Mouse (Mus musculus): ENCODE measurements around the gene H2afz.
"Not testable (repeated sequence)": the region's sequence is repeated elsewhere in the genome, so short reads cannot be mapped to it uniquely, and the experiment has no call there.

The H2afz gene

DNA sequence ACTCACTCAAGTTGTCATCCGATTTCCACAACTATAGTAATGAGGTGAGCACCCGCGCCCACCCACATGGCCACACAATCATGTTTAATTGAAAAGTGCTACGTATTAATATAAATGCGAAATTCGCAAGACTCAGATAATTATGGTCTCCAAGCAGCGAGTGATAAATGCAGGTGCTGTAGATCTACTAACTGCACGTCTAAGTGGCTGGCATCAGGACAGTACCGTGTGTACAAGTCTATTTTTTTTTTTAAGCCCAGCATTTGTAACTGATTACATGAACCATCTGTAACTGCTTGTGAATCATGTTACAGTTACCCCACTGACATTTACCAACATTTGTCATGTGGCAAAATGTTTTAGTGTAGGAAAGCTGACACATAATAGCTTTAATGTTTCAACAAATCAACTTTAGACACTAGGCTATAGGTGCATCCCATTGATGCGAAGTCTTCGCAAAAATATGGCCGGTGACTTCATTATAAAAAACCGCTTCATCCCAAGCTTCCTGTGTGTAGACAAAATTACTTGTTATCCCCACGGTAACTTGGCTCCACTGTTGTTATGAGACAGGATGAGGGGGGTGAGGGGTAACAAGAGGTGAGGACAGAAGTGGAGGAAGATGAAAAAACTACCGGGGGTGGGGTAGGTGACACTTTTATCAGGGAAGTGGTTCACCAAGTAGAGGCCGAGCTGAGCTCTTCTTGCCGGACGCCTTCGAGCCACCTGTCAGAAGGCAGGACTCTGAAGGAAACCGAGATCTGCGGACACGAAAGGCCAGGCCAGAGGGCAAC, 760 bp upstream of the H2afz start:
- DNase-seq (ENCODE audit: low read depth in 1 of 2, low spot score in 2 of 2): no peak

DNA sequence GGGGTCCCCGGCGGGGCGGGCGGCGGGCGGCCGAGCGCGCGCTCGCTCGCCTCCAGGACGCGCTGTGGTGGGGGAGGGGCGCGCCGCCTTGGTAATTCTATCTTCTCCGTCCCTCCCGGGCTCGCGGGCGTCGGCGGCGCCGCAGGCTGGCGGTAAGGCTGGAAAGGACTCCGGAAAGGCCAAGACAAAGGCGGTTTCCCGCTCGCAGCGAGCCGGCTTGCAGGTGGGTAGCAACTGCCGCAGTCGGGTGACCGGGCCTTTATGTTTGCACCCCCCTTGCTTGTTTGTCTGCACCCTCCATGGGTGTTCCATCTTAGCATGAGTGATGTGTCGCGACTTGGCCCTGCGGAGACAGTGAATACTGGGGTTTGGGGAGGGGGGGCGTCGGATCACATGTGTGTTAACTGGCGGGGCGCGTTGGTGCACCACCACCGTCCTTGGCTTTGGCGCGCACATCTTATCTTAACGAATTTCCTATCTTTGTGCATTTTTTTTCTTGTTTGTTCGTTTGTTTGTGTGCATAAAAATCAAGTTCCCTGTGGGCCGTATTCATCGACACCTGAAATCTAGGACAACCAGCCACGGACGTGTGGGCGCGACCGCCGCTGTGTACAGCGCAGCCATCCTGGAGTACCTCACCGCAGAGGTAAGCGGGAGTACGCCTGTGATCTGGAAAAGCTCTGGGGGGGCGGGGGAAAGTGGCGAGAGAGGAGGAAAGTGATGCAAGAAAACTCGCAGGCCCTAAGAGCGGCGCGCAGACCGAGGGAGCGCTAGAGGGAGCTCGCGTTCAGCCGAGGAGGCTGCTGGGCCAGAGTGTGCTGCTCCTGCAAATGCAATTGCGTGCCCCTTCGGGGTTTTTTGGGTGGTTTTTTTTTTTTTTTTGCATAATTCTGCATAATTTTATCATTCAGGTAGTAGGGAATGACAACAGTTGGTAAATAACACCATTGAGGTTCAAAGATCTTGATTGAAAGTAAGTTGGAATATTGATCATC, 998 bp downstream of the H2afz start:
- peak in 1 of 2 experiments; percentile 69 for DNase-seq (ENCODE audit: low read depth in 1 of 2, low spot score in 2 of 2)

DNA sequence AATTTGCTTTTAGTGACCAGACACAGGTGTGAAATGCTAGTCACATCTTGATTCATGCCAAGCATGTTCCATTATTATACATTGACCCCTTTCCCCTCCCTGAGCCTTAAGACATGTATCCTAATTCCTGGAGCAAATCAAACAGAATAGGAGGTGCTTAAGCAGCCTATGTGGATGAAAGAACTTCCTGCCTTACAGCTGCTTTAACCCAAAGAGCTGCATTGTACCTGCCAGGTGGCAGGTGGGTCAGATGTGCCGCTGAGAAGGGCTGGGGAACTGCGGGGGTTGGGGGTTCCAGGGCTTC, 2.8 kb downstream of the H2afz start:
- no peak for DNase-seq (ENCODE audit: low read depth in 1 of 2, low spot score in 2 of 2)

DNA sequence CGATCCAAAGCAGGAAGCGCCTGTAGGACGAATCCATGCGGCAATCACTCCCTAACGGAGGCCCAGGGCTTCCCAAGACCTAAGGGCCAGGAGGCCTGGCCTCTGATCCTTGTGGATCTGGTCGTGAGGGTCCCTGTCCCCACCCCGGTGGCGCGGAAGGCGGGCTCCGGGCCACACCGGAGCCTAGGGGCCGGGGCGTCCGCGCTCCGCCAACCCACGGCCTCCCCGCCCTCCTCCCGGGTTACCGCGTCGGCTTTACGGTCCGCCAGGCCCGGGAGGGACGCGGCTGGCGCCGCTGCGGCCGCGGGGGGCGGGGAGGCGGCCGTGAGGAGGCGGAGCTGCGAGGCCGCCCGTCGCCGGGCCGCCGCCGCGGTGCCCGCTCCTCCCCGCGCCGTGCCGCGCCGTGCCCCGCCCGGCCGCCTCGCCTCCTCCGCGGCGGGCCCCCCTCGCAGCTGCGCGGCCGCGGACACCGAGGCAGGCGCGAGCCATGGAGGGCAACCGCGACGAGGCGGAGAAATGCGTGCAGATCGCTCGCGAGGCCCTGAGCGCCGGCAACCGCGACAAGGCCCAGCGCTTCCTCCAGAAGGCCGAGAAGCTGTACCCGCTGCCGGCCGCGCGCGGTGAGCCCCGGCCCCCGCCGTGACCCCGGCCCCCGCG, 3.3 kb downstream of the H2afz start, which contains the start of gene Dnajb14:
Dnajb14 (plus strand) TSS at position 239 of the 657 bp plus-strand sequence.
- peak in 1 of 2 experiments; percentile 35 for DNase-seq (ENCODE audit: low read depth in 1 of 2, low spot score in 2 of 2)

DNA sequence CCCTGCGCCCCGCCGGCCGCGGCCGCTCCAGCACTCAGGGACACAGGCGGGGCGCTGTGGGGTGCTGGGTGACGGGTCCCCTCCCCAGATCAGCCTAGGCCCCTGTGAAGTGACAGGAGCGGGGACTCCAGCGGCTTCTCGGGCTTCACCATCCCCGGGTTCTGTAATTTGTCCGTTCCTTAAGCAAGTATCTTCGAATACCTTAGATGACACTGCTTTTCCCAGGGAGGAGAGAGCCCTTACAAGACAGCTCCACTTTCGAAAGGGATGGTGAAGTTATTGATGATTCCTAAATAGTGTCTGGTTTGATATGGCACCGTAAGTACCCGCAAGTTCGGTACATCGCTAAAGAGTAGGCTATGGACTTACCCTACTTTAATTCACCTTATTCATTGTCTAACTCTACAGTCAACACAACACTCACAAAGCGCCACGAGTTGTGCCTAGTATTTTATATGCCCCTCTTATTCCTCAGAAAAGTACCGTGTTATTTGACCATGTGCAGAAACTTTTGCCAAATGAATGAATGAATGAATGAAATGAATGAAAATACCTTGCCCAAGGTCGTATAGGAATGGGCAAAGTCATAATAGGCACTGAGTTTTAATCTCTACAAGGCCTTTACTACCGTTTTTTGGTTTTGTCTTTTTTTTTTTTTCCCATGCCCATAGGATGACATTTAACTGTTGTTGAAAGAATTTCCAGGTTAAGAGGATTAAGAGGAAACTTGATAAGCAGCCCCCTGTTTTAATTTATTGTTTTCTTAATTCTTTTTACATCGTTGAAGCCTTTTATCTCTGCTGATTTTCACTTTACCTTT, 4.0 kb downstream of the H2afz start:
- DNase-seq (ENCODE audit: low read depth in 1 of 2, low spot score in 2 of 2): no peak

DNA sequence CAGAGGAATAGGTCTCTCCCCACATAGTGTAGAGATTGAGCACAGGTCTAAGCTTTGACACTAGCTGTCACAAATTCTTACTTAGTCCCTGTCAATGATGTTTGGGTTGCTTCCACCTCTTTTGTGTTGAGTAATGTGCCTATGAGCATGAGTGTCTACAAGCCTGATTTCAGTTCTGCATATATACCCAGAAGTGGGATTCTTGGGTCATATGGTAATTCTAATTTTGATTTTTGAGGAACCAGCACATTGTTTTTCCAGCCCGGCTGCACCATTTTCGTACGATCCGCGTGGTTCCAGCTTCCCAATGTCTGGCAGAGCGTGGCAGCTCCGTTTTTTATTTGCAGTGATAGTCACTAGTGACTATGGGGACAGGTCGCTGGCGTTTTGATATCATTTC, 5.1 kb downstream of the H2afz start:
- DNase-seq (ENCODE audit: low read depth in 1 of 2, low spot score in 2 of 2): peak in 1 of 2 experiments; percentile 51

DNA sequence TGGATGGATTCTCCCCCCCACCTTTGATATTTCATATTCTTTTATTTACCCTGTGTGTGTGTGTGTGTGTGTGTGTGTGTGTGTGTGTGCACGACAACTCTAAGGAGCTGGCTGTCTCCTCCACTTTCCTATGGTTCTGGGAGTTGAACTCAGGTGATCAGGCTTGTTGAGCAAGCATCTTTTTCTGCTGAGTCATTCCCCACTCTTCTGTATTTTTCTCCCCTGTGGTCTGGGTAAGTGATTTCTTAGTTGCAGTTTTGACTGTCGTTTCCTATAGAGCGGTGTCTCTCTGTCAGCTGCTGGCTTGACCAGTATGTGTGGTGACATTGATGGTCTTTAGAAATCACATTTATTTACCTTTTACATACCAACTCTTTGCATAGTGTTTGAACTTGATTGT, 15.0 kb downstream of the H2afz start:
- DNase-seq (ENCODE audit: low read depth in 1 of 2, low spot score in 2 of 2): no peak

DNA sequence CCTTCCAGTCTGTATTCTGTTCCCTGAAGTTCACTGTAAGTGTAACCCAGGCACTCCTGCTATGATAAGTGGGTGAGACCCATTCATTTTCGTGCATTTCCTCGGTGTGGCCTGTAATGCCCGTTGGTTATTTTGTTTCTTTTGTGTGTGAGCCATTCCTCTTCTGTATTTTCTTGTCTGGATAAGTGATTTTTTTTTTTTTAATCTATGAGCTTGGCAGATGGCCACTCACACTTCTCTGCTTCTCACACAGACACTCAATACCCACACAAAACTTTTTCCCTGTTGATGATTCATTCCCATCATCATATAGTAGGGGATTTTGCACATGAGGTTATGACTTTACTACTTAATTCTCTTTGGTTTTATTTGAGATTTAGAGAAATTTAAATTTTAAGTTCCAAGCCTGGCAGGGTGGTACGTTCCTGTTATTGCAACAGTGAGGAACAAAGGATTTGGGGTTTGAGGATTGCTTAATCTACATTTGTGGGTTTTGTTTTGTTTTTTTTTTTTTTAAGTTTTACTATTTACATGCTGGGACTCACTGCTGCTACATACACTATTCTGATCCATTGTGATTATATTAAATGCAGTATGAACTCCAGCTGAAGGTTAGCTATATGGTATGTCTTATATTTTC, 15.9 kb downstream of the H2afz start:
- DNase-seq (ENCODE audit: low read depth in 1 of 2, low spot score in 2 of 2): no peak

DNA sequence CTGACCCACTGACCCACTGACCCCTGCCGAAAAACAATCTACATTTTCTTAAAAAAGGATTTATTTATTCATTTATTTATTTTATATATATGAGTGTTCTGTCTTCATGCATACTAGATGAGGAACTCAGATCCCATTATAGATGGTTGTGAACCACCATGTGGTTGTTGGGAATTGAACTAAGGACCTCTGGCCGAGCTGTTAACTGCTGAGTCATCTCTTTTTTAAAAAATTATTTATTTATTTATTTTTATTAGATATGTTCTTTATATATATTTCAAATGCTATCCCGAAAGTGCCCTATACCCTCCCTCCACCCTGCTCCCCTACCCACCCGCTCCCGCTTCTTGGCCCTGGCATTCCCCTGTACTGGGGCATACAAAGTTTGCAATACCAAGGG, 16.8 kb downstream of the H2afz start:
- DNase-seq (ENCODE audit: low read depth in 1 of 2, low spot score in 2 of 2): no peak

DNA sequence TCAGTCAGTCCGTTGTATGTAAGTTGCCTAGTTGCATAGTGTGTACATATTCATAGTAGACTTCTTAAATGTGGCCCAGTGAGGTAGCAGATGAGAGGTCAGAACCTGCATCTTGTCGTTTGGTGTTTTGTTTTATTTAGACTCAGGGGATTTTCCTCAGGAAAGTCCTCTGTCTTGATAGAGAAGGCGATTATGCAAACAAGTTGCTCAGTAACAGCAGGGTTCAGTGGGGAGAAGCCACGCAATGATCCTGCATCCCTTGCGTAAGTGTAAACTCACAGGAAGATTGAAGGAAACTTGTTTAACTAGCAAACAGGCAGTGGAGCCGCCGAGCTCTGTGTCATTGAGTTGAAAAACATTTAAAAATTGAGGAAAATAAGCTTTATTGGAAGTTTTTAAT, 23.7 kb downstream of the H2afz start:
- DNase-seq (ENCODE audit: low read depth in 1 of 2, low spot score in 2 of 2): no peak

DNA sequence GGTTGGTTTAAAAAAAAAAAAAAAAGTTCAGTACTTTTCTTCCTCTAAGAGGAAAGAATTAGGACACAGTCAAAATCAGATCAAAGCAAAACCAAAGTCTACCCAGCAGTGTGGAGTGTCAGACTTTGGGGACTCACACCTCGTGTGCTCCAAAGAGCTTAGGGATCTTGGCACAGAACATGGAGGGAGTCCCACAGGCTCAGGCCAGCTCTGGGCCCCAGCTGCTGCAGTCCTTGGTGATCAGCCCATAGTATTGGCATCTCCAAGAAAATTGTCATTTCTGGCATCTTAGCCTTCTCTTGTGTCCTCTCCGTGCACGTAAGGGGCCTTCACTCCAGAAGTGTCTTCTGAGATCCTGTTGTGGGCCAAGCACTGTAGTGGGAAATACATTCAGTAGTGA, 26.8 kb downstream of the H2afz start:
- DNase-seq (ENCODE audit: low read depth in 1 of 2, low spot score in 2 of 2): no peak

DNA sequence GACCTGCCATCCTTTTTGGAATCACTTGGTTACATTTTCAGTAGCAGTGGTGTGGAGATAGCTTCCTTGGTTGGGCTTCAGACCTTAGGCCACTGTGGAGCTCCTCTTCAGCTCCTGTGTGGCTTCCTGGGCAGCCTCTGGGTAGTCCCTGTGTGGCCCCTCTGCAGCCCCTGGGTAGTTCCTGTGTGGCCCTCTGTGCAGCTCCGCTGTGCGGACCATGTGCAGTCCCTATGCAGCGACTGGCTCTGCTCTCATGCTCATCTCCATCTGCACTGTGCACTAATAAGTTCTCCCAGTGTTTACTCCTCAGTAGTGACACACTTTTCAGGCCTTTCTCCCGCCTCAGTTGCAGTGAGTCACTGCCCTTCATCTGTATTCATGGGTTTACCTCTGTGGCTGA, 27.8 kb downstream of the H2afz start:
- no peak for DNase-seq (ENCODE audit: low read depth in 1 of 2, low spot score in 2 of 2)

DNA sequence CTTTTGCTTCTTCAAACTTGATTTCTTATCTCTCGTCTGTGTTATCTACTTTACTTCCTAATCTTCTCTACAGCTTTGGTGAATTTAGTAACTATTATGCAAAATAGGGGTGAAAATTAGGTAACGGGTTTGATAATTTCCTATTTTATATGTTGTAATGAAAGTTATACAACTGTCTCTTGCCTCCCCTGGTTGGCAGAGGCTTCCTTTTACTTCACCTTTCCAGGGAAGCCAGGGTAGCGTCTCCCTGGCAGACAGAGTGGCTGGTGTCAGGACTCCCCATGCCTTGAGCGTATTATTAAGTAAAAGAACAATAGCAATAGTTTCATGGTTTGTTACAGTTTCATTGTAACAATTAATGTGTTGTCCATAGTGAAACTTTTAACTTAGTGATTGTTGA, 29.5 kb downstream of the H2afz start:
- DNase-seq (ENCODE audit: low read depth in 1 of 2, low spot score in 2 of 2): no peak

DNA sequence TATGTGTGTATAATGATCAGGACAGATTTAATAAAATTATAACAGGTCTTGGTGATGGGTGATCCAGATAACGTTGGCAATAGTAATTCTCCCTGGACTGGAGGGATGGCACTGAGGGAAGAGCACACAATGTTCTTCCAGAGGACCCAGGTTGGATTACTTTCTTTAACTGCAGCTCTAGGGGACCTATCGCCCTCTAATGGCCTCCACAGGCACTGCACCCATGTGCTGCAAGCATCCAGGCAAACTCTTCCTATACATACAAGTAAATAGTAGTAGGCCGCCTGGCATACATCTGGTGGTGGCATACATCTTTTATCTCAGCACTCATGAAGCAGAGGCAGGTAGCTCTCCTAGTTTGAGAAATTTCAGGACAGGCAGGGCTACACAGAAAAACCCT, 30.9 kb downstream of the H2afz start:
- no peak for DNase-seq (ENCODE audit: low read depth in 1 of 2, low spot score in 2 of 2)

DNA sequence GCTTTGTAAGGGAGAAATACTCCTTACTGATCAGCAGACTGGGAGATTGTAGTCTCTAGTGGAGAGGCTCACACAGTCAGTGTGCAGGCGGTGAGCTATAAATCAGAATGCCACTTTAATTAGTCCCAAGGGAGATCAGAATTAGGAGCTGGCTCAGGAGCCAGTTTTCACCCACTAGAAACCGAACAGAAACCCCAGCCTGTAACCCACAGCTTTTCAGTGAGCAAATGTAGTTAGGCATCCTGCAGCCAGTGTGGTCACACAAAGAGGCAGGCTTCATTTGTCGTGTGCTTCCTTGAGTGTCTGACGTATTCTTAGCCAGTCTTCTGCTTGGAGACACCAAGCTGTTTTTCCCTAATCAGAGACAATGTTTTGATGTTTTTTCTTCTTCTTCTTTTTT, 32.1 kb downstream of the H2afz start:
- no peak for DNase-seq (ENCODE audit: low read depth in 1 of 2, low spot score in 2 of 2)

DNA sequence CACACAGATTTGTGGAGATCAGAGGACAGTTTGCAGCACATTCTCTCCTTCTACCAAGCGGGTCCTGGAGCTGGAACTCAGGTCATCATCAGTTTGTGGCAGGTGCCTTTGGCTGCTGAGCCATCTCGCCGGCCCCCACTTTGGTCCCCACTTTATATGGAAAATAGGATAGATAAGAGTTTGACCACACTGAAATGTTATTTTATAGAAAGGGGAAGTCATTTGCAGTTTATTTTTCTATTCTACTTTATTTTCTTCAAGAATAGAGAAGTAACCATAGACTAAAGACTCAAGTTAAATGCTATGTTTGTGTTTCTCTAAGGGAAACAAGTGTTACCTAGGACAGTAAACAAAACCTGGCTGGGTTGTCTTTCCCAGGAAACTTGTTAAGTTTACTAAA, 32.6 kb downstream of the H2afz start:
- DNase-seq (ENCODE audit: low read depth in 1 of 2, low spot score in 2 of 2): no peak

DNA sequence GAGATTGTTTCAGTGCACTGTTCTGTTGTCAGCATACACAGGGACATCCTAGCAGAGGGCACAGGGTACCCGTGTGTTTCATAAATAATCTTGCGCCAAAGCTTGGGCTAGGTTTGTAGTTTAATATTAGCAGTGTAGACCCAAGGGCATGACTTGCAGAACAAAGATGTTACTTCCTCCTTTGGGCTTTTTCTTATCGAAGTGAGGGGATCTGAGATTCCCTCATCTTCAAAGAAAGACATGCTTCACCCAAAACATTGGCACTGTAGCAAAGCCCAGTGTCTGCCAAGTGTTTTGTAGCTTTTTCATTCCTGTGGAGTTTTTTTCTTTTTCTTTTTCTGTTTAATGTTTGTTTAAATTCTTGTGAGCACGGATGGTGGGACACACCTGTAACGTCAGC, 33.4 kb downstream of the H2afz start:
- no peak for DNase-seq (ENCODE audit: low read depth in 1 of 2, low spot score in 2 of 2)

DNA sequence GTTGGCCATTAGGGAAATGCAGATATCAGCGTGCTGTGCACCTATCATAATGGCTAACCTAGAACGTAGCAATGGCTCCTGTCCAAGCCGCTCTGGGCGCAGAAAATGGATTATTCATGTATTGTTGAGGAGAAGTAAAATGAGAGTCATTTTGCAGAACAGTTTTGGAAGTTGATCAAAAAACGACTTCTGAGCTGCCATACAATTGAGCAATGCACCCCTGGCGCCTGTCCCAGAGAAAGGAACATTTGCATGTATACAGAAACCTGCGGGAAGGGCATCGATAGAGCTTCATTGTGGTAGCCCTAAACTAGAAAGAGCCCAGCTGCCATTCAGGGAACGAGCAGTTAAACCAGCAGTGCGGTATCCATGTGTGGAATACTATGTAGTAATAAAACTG, 35.9 kb downstream of the H2afz start:
- DNase-seq (ENCODE audit: low read depth in 1 of 2, low spot score in 2 of 2): no peak

DNA sequence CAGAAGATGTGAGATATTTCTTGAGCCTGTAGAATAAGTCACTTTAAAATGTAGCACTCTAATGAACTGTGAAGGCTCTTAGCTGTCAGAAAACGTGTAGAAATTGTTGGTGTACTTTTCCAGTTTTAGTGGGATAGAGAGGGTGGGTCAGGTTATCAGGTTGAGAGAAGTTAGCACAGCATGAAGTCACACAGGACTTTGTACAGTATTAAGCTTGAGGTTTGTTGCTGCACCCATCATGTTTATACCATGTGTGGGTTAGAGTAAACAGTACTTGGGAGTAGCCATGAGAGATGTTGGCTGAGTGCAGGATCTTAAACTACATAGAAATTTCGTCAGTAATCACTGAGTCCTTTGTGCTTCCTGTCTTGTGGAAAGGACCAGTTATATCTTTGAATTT, 48.8 kb downstream of the H2afz start:
- no peak for DNase-seq (ENCODE audit: low read depth in 1 of 2, low spot score in 2 of 2)

DNA sequence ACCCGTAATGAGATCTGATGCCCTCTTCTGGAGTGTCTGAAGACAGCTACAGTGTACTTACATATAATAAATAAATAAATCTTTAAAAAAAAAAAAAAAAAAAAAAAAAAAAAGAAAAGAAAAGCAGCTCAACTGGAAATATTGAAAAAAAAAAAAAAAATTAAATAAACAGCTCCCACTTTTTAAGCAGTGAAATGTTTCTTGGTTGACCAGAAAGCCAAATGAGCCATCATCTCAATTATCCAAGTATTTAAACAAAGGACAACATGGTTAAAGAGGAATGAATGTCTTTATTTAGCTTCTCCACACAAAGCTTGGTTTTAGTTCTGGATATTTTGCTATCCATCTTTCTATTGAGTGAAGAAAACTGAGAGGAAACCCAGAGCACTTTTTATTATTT, 50.3 kb downstream of the H2afz start:
- not testable (repeated sequence) for DNase-seq (ENCODE audit: low read depth in 1 of 2, low spot score in 2 of 2)

Data from monocyte, adult 2 months (primary cell).